Mouse (Mus musculus) neural tube, embryonic 10.5 days (tissue): ENCODE measurements around the gene Rdh16.
"Not testable (repeated sequence)": the region's sequence is repeated elsewhere in the genome, so short reads cannot be mapped to it uniquely, and the experiment has no call there.

Experiments
- DNase-seq: peaks from one replicate; pipeline ENCODE4 v3.0.0-alpha.2; 2017; ENCODE audit warnings: low spot score; ENCODE audit errors: extremely low spot score

Rdh16 gene

GRCm38 (mm10) chr10:127800891-127801290 is at the start of gene Rdh16:
TSS of gene Rdh16 (plus strand) at chr10:127801152.
- no peak for DNase-seq

GRCm38 (mm10) chr10:127751548-127751947 is 49.4 kb upstream of the Rdh16 start, which contains the start of gene Gpr182:
TSS of gene Gpr182 (minus strand) at chr10:127751732.
- no peak for DNase-seq

- no peak for DNase-seq
Measured at GRCm38 (mm10) chr10:127754566-127755166, 46.3 kb upstream of the Rdh16 start.

GRCm38 (mm10) chr10:127755246-127755645 is 45.7 kb upstream of the Rdh16 start:
- DNase-seq, result no peak

GRCm38 (mm10) chr10:127755770-127756468 is 45.0 kb upstream of the Rdh16 start:
- no peak for DNase-seq

- no peak for DNase-seq
Measured at GRCm38 (mm10) chr10:127759181-127760110, 41.5 kb upstream of the Rdh16 start, which contains the start of the genes Rdh1 and Rdh16f1. TSS of gene Rdh1 (plus strand) at chr10:127759721. TSS of gene Rdh16f1 (plus strand) at chr10:127759787.

- not testable (repeated sequence) for DNase-seq
Measured at GRCm38 (mm10) chr10:127762926-127763325, 38.0 kb upstream of the Rdh16 start.

- DNase-seq, result no peak
Measured at GRCm38 (mm10) chr10:127763914-127764680, 36.9 kb upstream of the Rdh16 start.

- DNase-seq, result no peak
Measured at GRCm38 (mm10) chr10:127766564-127766963, 34.4 kb upstream of the Rdh16 start.

GRCm38 (mm10) chr10:127776011-127776410 is 24.9 kb upstream of the Rdh16 start, which contains the start of gene Rdh9:
TSS of gene Rdh9 (plus strand) at chr10:127776386.
- DNase-seq, result no peak

- DNase-seq, result not testable (repeated sequence)
Measured at GRCm38 (mm10) chr10:127782321-127782720, 18.6 kb upstream of the Rdh16 start.

GRCm38 (mm10) chr10:127785411-127785810 is 15.5 kb upstream of the Rdh16 start:
- not testable (repeated sequence) for DNase-seq

- DNase-seq, result no peak
Measured at GRCm38 (mm10) chr10:127799295-127799694, 1.7 kb upstream of the Rdh16 start.

GRCm38 (mm10) chr10:127801612-127802011 is 660 bp downstream of the Rdh16 start:
- no peak for DNase-seq

GRCm38 (mm10) chr10:127802236-127802635 is 1.3 kb downstream of the Rdh16 start:
- DNase-seq, result no peak

GRCm38 (mm10) chr10:127804416-127804815 is 3.5 kb downstream of the Rdh16 start:
- DNase-seq, result no peak

- DNase-seq, result no peak
Measured at GRCm38 (mm10) chr10:127815888-127816287, 14.9 kb downstream of the Rdh16 start.

- not testable (repeated sequence) for DNase-seq
Measured at GRCm38 (mm10) chr10:127817268-127817910, 16.4 kb downstream of the Rdh16 start.

- not testable (repeated sequence) for DNase-seq
Measured at GRCm38 (mm10) chr10:127821806-127822205, 20.9 kb downstream of the Rdh16 start.

- no peak for DNase-seq
Measured at GRCm38 (mm10) chr10:127825386-127825785, 24.4 kb downstream of the Rdh16 start.
